Mouse (Mus musculus) layer of hippocampus, adult 9-10 months (tissue): ENCODE data around the gene C5ar1.
"Not testable (repeated sequence)": the region's sequence is repeated elsewhere in the genome, so short reads cannot be mapped to it uniquely, and the experiment has no call there.

Experiments used
- DNase-seq: peaks from one replicate; pipeline ENCODE4 v3.0.0; 2022; ENCODE audit warnings: low spot score

Gene C5ar1

GRCm38 (mm10) chr7:16259110-16259590 lies at the start of gene C5ar1:
Gene C5ar1 (minus strand): TSS chr7:16259540.
- DNase-seq = no peak

- DNase-seq = no peak
These were observed 49.4 kb upstream of the C5ar1 start for GRCm38 (mm10) chr7:16308555-16309317.

- DNase-seq = not testable (repeated sequence)
These were observed 48.8 kb upstream of the C5ar1 start, which contains the start of gene Bbc3 for GRCm38 (mm10) chr7:16308093-16308492. Gene Bbc3 (plus strand): TSS chr7:16308393.

- DNase-seq = not testable (repeated sequence)
These were observed 47.8 kb upstream of the C5ar1 start for GRCm38 (mm10) chr7:16307141-16307540.

- no peak for DNase-seq
These were observed 40.2 kb upstream of the C5ar1 start for GRCm38 (mm10) chr7:16299419-16300035.

GRCm38 (mm10) chr7:16298927-16299326 lies 39.6 kb upstream of the C5ar1 start:
- no peak for DNase-seq

- no peak for DNase-seq
These were observed 38.3 kb upstream of the C5ar1 start for GRCm38 (mm10) chr7:16297616-16298015.

- peak; percentile 59 for DNase-seq
These were observed 37.5 kb upstream of the C5ar1 start for GRCm38 (mm10) chr7:16296766-16297390.

- no peak for DNase-seq
These were observed 36.8 kb upstream of the C5ar1 start for GRCm38 (mm10) chr7:16296146-16296545.

- peak; percentile 39 for DNase-seq
These were observed 36.1 kb upstream of the C5ar1 start for GRCm38 (mm10) chr7:16295321-16295900.

GRCm38 (mm10) chr7:16294837-16295236 lies 35.5 kb upstream of the C5ar1 start:
- no peak for DNase-seq

GRCm38 (mm10) chr7:16294346-16294745 lies 35.0 kb upstream of the C5ar1 start:
- DNase-seq = no peak

GRCm38 (mm10) chr7:16287791-16288190 lies 28.5 kb upstream of the C5ar1 start:
- DNase-seq = no peak

- DNase-seq = no peak
These were observed 27.7 kb upstream of the C5ar1 start for GRCm38 (mm10) chr7:16287016-16287415.

- peak; percentile 98 for DNase-seq
These were observed 27.0 kb upstream of the C5ar1 start, which contains the start of gene Ccdc9 for GRCm38 (mm10) chr7:16286026-16286961. Gene Ccdc9 (minus strand): TSS chr7:16286795.

- DNase-seq = peak; percentile 20
These were observed 26.2 kb upstream of the C5ar1 start for GRCm38 (mm10) chr7:16285450-16286025.

- no peak for DNase-seq
These were observed 25.6 kb upstream of the C5ar1 start for GRCm38 (mm10) chr7:16284904-16285303.

- DNase-seq = no peak
These were observed 24.7 kb upstream of the C5ar1 start for GRCm38 (mm10) chr7:16284001-16284400.

GRCm38 (mm10) chr7:16282334-16282733 lies 23.0 kb upstream of the C5ar1 start:
- DNase-seq = no peak

GRCm38 (mm10) chr7:16280721-16281120 lies 21.4 kb upstream of the C5ar1 start:
- DNase-seq = no peak
